Mouse (Mus musculus): Measurements from ENCODE around the gene Tmem38a. TPM values are rescaled to one million over a fixed set of nuclear protein-coding genes. Genes with fewer than 3 reads are reported as not detected.

Tmem38a gene
- 1.5 TPM for total RNA-seq (2023)

DNA sequence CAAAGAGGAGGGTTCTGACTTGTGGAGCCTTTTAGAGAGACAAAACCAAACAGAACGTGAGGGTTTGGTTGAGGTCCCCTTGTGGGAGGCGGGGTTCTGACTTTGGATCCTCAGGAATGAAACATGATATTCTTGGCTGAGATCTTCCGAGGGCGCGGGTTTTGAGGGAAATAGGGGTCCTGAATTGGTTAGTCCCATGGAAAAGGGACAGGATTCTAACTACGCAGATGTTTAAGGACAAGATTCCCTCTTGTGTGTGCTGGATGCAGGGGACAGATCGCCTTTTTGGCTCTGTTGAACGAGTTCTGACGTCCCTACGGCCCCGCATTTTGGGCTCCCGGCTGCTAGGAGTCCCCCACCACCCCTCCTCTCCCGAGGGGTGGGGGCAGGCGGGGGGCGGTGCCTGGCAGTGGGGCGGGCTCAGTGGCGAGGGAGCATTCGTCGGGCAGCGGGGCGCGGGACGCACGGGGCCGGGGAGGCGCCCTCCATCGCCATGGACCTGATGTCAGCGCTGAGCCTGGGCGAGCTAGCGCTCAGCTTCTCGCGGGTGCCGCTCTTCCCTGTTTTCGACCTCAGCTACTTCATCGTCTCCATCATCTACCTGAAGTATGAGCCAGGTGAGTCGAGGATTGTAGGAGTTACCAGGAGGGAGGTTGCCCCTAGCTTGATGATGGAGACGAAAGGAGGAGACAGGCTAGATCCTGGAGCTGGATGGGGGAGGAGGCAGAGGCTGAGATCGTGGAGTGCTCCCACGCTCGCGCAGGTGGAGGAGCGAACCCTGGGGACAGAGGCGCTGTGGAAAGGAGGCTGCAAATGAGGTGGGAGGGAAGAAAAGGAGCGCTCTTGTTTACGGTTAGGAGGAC is at the start of gene Tmem38a:
Gene Tmem38a, plus strand, starts transcription at position 445 of the 863 bp plus-strand sequence.

DNA sequence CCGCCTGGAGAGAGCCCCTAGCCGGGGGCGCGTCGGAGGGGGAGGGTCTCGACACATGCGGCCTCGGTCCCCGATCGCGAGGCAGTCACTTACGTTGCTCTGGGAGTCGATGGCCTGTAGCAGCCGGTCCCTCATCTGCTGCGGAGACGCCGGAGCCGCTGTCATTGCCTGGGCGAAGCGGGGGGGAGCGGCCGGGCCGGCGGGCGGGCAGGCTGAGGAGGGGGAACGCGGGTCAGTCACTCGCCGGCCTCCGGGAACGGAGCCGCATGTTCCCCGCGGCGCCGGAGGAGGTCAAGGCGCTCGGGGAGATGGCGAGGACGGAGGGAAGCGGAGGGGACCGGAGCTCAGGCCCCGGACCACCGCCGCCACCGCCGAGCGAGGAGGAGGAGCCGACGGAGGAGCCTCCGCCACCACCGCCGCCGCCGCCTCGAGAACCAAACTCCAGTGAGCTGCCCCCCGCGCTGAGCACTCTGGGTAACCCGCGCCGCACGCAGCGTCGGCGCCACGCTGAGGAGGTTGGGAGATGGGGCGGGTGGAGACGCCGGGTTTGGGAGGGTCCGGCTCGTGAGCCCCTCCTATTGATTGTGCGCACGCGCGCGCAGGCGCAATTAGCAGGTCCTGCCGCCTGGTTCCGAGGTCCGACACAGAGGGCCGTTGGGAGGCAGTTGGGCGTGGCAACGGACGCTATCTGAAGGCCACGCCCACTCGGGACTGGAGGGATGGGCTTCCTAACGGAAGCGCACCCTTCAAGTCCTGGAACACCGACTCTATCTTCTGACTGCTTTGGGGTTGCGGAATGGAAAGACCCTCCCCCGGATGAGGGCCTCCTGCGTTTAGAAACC is 23.8 kb upstream of the Tmem38a start, which contains the start of gene Med26:
Gene Med26, minus strand, starts transcription at position 469 of the 842 bp plus-strand sequence.

DNA sequence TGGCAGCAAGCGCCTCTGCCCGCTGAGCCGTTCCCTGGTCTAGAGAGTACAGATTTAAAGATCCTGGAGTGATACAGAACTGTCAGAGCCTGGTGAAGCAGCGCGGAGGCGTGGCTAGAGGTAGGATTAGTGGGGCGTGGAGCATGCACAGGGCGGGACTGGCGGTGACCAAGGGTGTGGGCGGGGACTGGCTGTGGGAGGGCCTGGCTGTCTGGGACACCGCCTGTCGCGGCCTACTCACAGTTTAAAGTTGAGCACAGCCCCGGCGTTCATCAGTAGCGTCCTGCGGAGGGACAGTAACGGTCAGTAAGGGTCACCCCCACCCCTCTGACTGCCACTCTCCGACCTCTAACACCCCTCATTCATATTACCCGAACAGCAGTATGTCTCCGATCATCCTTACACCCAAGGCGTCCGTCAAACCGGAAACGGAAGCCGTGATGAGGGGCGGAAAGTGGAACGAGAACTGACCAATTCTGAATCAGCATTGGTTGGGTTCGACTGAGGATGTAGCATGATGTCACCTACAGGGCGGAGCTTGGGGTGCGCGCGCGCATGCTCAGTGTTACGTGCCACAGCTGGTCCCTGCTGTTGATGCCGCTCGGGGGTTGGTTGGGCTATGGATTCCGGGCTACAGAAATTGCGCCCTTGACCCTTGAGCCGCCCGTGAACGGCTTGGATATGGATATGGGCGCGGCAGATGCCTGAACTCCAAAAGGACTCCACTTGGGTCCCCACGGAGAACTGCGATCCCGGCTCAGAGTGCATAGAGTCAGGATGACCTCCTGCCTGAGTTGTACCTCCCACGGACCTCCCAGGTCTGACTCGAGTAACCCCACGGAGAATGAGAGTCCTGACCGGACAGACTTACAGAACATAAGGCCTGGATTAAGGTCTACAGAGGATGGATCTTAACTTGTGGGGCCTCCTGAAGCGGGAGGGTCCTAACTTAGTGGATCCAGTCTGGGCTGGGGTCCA is 933 bp upstream of the Tmem38a start, which contains the start of gene Smim7:
Gene Smim7, minus strand, starts transcription at position 456 of the 978 bp plus-strand sequence.

Other genes with a start within 250 kb of the Tmem38a start
- gene Eps15l1, start 150.6 kb upstream of the Tmem38a start, total RNA-seq (2023) = 101 TPM
- 0.77 TPM for gene Calr3, start 128.2 kb upstream of the Tmem38a start, total RNA-seq (2023)
- 3.4 TPM for gene 1700030K09Rik, start 128.2 kb upstream of the Tmem38a start, total RNA-seq (2023)
- gene Cherp, start 96.8 kb upstream of the Tmem38a start, total RNA-seq (2023) = 103 TPM
- 45.4 TPM for gene Slc35e1, start 79.4 kb upstream of the Tmem38a start, total RNA-seq (2023)
- gene Med26, start 23.8 kb upstream of the Tmem38a start, total RNA-seq (2023) = 21.3 TPM
- 120 TPM for gene Smim7, start 967 bp upstream of the Tmem38a start, total RNA-seq (2023)
- gene Nwd1, start 74.7 kb downstream of the Tmem38a start, total RNA-seq (2023) = 0.31 TPM
- gene Sin3b, start 151.2 kb downstream of the Tmem38a start, total RNA-seq (2023) = 127 TPM
- gene F2rl3, start 189.8 kb downstream of the Tmem38a start, total RNA-seq (2023) = 4.9 TPM

Measured in CD8-positive naive resting alpha-beta T cell, adult 57 days (primary cell).